Mouse (Mus musculus): ENCODE data around the gene Mettl6.

The Mettl6 gene

GRCm38 (mm10) chr14:31432424-31432823, 62.4 kb downstream of the Mettl6 start:
- no peak for DNase-seq (ENCODE audit: low spot score)

GRCm38 (mm10) chr14:31431789-31432330, 63.0 kb downstream of the Mettl6 start:
- no peak for DNase-seq (ENCODE audit: low spot score)

- no peak for DNase-seq (ENCODE audit: low spot score)
These were observed 65.8 kb downstream of the Mettl6 start for GRCm38 (mm10) chr14:31429004-31429395.

- no peak for DNase-seq (ENCODE audit: low spot score)
These were observed 66.4 kb downstream of the Mettl6 start for GRCm38 (mm10) chr14:31428211-31429003.

Measured in retina, embryonic 14.5 days (tissue).